Mouse (Mus musculus): ENCODE results near the gene Dll4.

Dll4 gene

DNA sequence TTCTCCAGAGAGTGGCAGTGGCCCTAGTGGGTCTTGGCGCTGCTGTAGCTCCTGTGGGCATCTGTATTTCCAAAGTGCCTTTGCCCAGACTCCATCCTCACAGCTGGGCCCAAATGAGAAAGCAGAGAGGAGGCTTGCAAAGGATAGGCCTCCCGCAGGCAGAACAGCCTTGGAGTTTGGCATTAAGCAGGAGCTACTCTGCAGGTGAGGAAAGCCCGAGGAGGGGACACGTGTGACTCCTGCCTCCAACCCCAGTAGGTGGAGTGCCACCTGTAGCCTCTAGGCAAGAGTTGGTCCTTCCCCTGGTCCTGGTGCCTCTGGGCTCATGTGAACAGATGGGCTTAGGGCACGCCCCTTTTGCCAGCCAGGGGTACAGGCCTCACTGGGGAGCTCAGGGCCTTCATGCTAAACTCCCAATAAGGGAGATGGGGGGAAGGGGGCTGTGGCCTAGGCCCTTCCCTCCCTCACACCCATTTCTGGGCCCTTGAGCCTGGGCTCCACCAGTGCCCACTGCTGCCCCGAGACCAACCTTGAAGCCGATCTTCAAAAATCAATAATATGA, 9.5 kb downstream of the Dll4 start:
- no peak for DNase-seq (ENCODE audit: low read depth, low spot score)

- DNase-seq (ENCODE audit: low read depth, low spot score): no peak
Observed at GRCm38 (mm10) chr2:119335535-119335934, 10.0 kb downstream of the Dll4 start.

GRCm38 (mm10) chr2:119336002-119336401, 10.4 kb downstream of the Dll4 start:
- DNase-seq (ENCODE audit: low read depth, low spot score): no peak

- no peak for DNase-seq (ENCODE audit: low read depth, low spot score)
Observed at GRCm38 (mm10) chr2:119336470-119336869, 10.9 kb downstream of the Dll4 start.

- DNase-seq (ENCODE audit: low read depth, low spot score): peak; percentile 82
Observed at GRCm38 (mm10) chr2:119337425-119338265, 12.1 kb downstream of the Dll4 start.

DNA sequence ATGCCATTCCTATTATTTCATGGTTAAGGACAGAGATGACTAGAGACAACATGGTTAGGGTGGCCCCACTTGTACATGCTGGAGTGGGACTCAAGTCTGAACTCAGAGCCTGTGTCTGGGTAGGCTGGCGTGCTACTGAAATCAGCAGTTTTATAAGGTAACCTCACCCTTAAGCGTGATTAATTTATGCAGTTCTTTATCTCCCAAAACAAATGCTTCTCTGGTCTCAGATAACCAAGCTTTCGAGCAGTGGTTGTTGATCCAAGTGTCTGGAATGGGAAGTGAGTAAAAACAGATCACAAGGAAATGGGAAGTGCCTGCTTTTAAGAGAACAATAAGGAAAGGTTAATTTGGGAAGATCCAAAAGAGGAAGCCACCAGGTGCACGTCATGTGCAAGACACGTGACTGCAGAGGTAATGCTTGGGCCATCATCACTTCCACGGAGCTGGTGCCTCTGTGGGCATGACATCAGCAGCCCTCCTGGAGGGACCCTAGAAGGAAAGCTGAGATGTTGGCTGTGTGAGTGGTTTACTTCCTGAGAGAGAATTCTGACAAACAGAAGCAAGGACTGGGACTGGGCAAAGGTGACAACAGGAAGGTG, 19.1 kb downstream of the Dll4 start:
- no peak for DNase-seq (ENCODE audit: low read depth, low spot score)

- peak; percentile 95 for DNase-seq (ENCODE audit: low read depth, low spot score)
Observed at GRCm38 (mm10) chr2:119350555-119351486, 25.2 kb downstream of the Dll4 start, which contains the start of gene Chac1. Gene Chac1, plus strand, starts transcription at chr2:119351229.

GRCm38 (mm10) chr2:119353707-119354106, 28.1 kb downstream of the Dll4 start:
- DNase-seq (ENCODE audit: low read depth, low spot score): no peak

DNA sequence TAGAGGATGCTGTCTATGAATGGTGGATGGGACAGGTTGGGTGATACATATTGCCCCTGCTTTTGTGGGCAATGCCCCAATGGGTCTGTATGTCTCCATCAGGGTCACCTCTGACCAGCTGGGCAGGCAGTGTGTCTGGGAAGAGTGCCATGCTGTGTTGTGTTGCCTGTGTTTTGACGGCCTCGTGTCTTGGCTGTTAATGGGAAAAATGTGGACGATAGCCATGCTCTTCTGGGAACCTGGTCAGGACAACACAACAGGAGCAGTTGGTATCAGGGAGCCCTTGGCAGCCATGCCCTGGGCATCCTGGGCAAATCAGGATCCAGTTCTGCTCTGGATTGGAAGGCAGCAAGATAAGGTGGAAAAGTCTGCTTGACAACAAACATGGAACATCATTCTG, 29.5 kb downstream of the Dll4 start:
- peak; percentile 97 for DNase-seq (ENCODE audit: low read depth, low spot score)

- DNase-seq (ENCODE audit: low read depth, low spot score): peak; percentile 97
Observed at GRCm38 (mm10) chr2:119355651-119356050, 30.1 kb downstream of the Dll4 start.

DNA sequence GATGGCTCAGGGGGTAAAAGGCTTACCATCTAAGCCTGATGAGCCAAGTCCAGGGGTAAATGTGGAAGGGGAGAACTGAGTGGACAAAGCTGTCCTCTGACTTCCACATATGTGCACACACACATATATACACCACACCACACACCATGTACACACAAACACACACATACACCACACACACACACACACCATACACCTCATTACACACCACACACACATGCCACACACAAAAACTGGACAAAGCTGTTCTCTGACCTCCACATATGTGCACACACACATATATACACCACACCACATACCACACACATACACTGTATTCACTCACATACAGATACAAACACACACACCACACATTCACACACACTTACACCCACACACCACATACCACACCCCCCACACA, 30.7 kb downstream of the Dll4 start:
- DNase-seq (ENCODE audit: low read depth, low spot score): no peak

DNA sequence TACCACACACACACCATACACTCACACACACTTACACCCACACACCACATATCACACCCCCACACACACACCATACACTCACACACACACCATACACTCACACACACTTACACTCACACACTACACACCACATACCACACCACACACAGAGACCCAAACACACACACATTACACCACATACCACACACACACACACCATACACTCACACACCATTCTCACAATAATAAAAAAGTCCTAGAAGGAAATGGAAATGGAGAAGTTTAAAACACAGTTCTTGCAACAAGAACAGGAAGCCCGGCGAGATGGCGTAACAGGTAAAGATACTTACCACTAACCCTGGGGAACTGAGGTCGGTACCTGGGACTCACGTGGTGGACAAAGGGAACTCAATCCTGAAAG, 31.2 kb downstream of the Dll4 start:
- no peak for DNase-seq (ENCODE audit: low read depth, low spot score)

DNA sequence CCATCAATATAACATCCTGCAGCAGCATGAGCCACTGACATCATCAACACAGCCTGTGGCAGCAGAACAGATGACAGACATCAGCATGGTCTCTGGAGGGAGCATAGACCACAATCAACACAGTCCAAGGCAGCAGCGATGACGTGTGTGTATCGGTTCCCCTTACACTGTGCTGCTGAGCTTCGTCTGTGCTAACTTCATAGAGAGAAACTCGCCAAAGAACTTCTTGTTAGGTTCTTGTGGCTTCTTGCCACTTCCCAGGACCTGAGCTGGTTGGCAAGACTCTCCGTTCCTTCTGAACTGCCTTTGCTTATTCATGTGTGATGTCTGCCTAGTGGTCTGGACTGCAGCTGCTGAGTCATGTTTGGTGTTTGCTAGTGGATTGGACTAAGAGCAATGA, 32.7 kb downstream of the Dll4 start:
- no peak for DNase-seq (ENCODE audit: low read depth, low spot score)

- no peak for DNase-seq (ENCODE audit: low read depth, low spot score)
Observed at GRCm38 (mm10) chr2:119359721-119360291, 34.2 kb downstream of the Dll4 start.

GRCm38 (mm10) chr2:119364969-119365368, 39.4 kb downstream of the Dll4 start:
- peak; percentile 91 for DNase-seq (ENCODE audit: low read depth, low spot score)

DNA sequence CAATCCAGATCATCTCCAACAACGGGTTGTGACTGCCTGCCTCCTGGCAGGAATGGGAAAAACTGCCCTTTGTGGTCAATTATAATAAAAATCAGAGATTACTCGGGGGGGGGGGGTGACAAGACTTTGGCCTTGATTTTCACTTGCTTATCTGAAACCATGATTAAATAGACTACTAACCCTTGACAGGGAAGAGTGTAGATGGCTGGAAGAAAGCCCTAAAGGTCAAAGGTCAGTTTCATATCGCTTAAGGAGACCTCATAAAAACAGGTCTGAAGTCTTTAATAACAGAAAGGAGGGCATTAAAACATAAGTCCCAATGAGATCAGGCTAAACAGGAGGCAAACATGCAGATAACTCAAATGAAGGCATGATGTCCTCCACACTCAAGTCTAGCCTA, 41.8 kb downstream of the Dll4 start:
- DNase-seq (ENCODE audit: low read depth, low spot score): no peak

DNA sequence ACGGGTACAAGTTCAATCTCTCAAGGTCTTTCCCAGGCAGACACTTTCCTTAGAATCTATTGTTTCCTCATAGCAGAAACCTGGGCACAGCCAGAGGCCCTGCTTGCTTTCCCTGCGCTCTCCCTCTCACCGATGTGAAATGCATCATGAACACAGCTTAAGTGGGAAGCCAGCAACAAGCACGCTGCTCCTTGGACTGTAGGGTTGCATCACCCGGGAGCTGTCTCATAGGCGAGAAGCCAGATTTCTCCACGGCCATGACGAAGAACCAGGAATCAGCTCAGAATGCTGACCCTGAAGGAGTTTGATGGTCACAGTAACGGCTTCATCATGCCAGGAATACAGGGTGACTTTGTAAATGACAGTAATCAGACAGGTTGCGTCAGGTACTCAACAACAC, 44.5 kb downstream of the Dll4 start:
- DNase-seq (ENCODE audit: low read depth, low spot score): no peak

DNA sequence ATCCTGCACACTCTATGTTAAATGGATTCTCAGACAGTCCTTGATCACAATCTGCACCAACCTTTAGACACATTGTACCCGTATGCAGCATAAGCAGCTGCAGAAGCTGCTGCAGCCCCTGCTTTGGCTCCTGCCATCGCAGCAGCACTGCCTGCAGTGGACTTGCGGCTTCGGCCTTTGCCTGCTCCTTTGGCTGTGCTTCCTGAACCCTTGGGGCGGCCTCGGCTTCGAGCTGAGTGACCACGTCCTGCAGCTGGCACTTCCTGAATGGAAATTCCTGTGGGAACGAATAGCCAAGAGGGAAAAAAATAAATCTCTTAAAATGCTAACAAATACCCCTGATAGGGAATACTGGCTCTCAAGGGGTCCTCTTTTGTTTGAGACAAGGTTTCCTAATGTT, 51.7 kb downstream of the Dll4 start:
- no peak for DNase-seq (ENCODE audit: low read depth, low spot score)

- no peak for DNase-seq (ENCODE audit: low read depth, low spot score)
Observed at GRCm38 (mm10) chr2:119377826-119378225, 52.2 kb downstream of the Dll4 start.

DNA sequence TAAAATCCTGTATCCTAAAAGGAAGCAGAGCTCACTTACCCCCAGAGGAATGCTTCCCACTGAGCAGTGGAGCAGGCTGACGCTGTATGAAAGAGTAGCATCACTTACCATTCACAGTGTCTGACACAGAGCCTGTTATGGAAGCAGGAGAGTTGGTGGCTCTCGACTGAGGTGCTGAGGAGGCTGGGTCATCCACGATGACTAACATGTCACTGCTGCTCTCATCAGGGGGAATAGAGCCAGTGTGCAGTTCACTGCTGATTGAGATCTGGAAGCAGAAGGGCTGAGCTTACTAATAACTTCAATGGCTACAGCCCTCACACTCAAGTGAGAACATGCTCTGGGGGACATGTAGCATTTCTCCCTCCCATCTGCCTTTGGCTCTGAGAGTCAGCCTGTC, 53.9 kb downstream of the Dll4 start:
- no peak for DNase-seq (ENCODE audit: low read depth, low spot score)

Measured in skeletal muscle tissue, adult 2 months (tissue).